Mouse (Mus musculus) embryo, embryonic 11 days (tissue): ENCODE measurements around the gene Sema4b.

Experiments
- DNase-seq: peaks from one replicate; pipeline ENCODE4 v3.0.0-alpha.2; 2015

The Sema4b gene

GRCm38 (mm10) chr7:80186531-80187296 lies at the start of gene Sema4b:
Sema4b (plus strand) TSS chr7:80186841.
- peak; percentile 94 for DNase-seq

GRCm38 (mm10) chr7:80138375-80138774 lies 48.3 kb upstream of the Sema4b start:
- no peak for DNase-seq

- peak; percentile 84 for DNase-seq
Measured at GRCm38 (mm10) chr7:80140815-80141214, 45.8 kb upstream of the Sema4b start.

GRCm38 (mm10) chr7:80143331-80144273 lies 43.0 kb upstream of the Sema4b start:
- peak; percentile 28 for DNase-seq

GRCm38 (mm10) chr7:80144695-80145094 lies 41.9 kb upstream of the Sema4b start:
- no peak for DNase-seq

GRCm38 (mm10) chr7:80146077-80146476 lies 40.6 kb upstream of the Sema4b start:
- DNase-seq: no peak

- no peak for DNase-seq
Measured at GRCm38 (mm10) chr7:80149356-80149755, 37.3 kb upstream of the Sema4b start.

GRCm38 (mm10) chr7:80152152-80152551 lies 34.5 kb upstream of the Sema4b start:
- DNase-seq: no peak

- no peak for DNase-seq
Measured at GRCm38 (mm10) chr7:80152756-80153155, 33.9 kb upstream of the Sema4b start.

GRCm38 (mm10) chr7:80154689-80155088 lies 32.0 kb upstream of the Sema4b start:
- no peak for DNase-seq

GRCm38 (mm10) chr7:80156711-80157227 lies 29.9 kb upstream of the Sema4b start:
- peak; percentile 79 for DNase-seq

- DNase-seq: no peak
Measured at GRCm38 (mm10) chr7:80158496-80159268, 28.0 kb upstream of the Sema4b start.

- DNase-seq: no peak
Measured at GRCm38 (mm10) chr7:80160293-80160944, 26.2 kb upstream of the Sema4b start.

- DNase-seq: no peak
Measured at GRCm38 (mm10) chr7:80160945-80161306, 25.7 kb upstream of the Sema4b start.

GRCm38 (mm10) chr7:80165432-80165831 lies 21.2 kb upstream of the Sema4b start:
- no peak for DNase-seq

- DNase-seq: no peak
Measured at GRCm38 (mm10) chr7:80166740-80167139, 19.9 kb upstream of the Sema4b start.

- DNase-seq: no peak
Measured at GRCm38 (mm10) chr7:80169847-80170246, 16.8 kb upstream of the Sema4b start.

- DNase-seq: no peak
Measured at GRCm38 (mm10) chr7:80171345-80171744, 15.3 kb upstream of the Sema4b start.

- no peak for DNase-seq
Measured at GRCm38 (mm10) chr7:80172069-80172956, 14.3 kb upstream of the Sema4b start.

GRCm38 (mm10) chr7:80176159-80176558 lies 10.5 kb upstream of the Sema4b start:
- no peak for DNase-seq

GRCm38 (mm10) chr7:80177438-80177837 lies 9.2 kb upstream of the Sema4b start:
- no peak for DNase-seq
